Mouse (Mus musculus): ENCODE data around the gene Cdk14. TPM values are rescaled to one million over a fixed set of nuclear protein-coding genes. Genes with fewer than 3 reads are reported as not detected.

Cdk14 gene
- polyA plus RNA-seq, 1 experiment from 2014 or later: 47.3 TPM

GRCm38 (mm10) chr5:4955993-4956392, 464.1 kb downstream of the Cdk14 start:
- 85% methylated on average over 7 of the region's 7 CpGs for WGBS
- Histone ChIP-seq H3K4me2 (ENCODE audit: low read length) (no peak overlapping the region), H3K27me3 (replicated peaks; ENCODE audit: control insufficient read depth, insufficient read depth, low read length) (no peaks in the 10 kb centered on the region), H3K9ac (ENCODE audit: low read depth, low read length) (no peak overlapping the region), H3K4me1 (ENCODE audit: control insufficient read depth, insufficient read depth, low read depth, low read length) (no peaks in the 10 kb centered on the region), H3K27ac (ENCODE audit: low read depth, low read length) (no peak overlapping the region), H3K9me3 (ENCODE audit: control insufficient read depth, low read length) (no peaks in the 10 kb centered on the region), H3K36me3 (ENCODE audit: control insufficient read depth, insufficient read depth, low read length) (no peaks in the 10 kb centered on the region), H3K4me3 (ENCODE audit: low read length) (no peak overlapping the region)
- ATAC-seq: no peak

- no peak overlapping the region for H3K4me3 ChIP-seq (ENCODE audit: low read length)
- H3K9me3 ChIP-seq (ENCODE audit: control insufficient read depth, low read length): no peaks in the 10 kb centered on the region
- no peak overlapping the region for H3K9ac ChIP-seq (ENCODE audit: low read depth, low read length)
- no peak overlapping the region for H3K27ac ChIP-seq (ENCODE audit: low read depth, low read length)
- H3K36me3 ChIP-seq (ENCODE audit: control insufficient read depth, insufficient read depth, low read length): no peaks in the 10 kb centered on the region
- no peaks in the 10 kb centered on the region for H3K4me1 ChIP-seq (ENCODE audit: control insufficient read depth, insufficient read depth, low read depth, low read length)
- ATAC-seq: no peak
- WGBS: 75% methylated on average over 2 of the region's 2 CpGs
- no peak overlapping the region for H3K4me2 ChIP-seq (ENCODE audit: low read length)
- H3K27me3 ChIP-seq (replicated peaks; ENCODE audit: control insufficient read depth, insufficient read depth, low read length): no peaks in the 10 kb centered on the region
These were observed 464.7 kb downstream of the Cdk14 start for GRCm38 (mm10) chr5:4955392-4955791.

GRCm38 (mm10) chr5:4949433-4949832, 470.7 kb downstream of the Cdk14 start:
- no peaks in the 10 kb centered on the region for H3K36me3 ChIP-seq (ENCODE audit: control insufficient read depth, insufficient read depth, low read length)
- H3K9ac ChIP-seq (ENCODE audit: low read depth, low read length): no peak overlapping the region
- no peak for ATAC-seq
- H3K4me2 ChIP-seq (ENCODE audit: low read length): no peak overlapping the region
- H3K4me3 ChIP-seq (ENCODE audit: low read length): no peak overlapping the region
- 77% methylated on average over 7 of the region's 7 CpGs for whole genome bisulfite sequencing
- H3K4me1 ChIP-seq (ENCODE audit: control insufficient read depth, insufficient read depth, low read depth, low read length): no peaks in the 10 kb centered on the region
- H3K27ac ChIP-seq (ENCODE audit: low read depth, low read length): no peak overlapping the region
- no peaks in the 10 kb centered on the region for H3K9me3 ChIP-seq (ENCODE audit: control insufficient read depth, low read length)
- no peaks in the 10 kb centered on the region for H3K27me3 ChIP-seq (replicated peaks; ENCODE audit: control insufficient read depth, insufficient read depth, low read length)

GRCm38 (mm10) chr5:4948090-4948954, 471.8 kb downstream of the Cdk14 start:
- Histone ChIP-seq H3K9ac (ENCODE audit: low read depth, low read length) (no peak overlapping the region), H3K27ac (ENCODE audit: low read depth, low read length) (no peak overlapping the region), H3K4me3 (ENCODE audit: low read length) (no peak overlapping the region), H3K36me3 (ENCODE audit: control insufficient read depth, insufficient read depth, low read length) (no peaks in the 10 kb centered on the region), H3K4me2 (ENCODE audit: low read length) (no peak overlapping the region), H3K4me1 (ENCODE audit: control insufficient read depth, insufficient read depth, low read depth, low read length) (no peaks in the 10 kb centered on the region), H3K27me3 (replicated peaks; ENCODE audit: control insufficient read depth, insufficient read depth, low read length) (no peaks in the 10 kb centered on the region), H3K9me3 (ENCODE audit: control insufficient read depth, low read length) (no peaks in the 10 kb centered on the region)
- 47% methylated on average over 3 of the region's 3 CpGs for WGBS
- ATAC-seq: peak; percentile 70

GRCm38 (mm10) chr5:4935131-4935530, 485.0 kb downstream of the Cdk14 start:
- no peak for ATAC-seq
- no peak overlapping the region for H3K27ac ChIP-seq (ENCODE audit: low read depth, low read length)
- H3K4me3 ChIP-seq (ENCODE audit: low read length): no peak overlapping the region
- H3K27me3 ChIP-seq (replicated peaks; ENCODE audit: control insufficient read depth, insufficient read depth, low read length): no peaks in the 10 kb centered on the region
- H3K4me1 ChIP-seq (ENCODE audit: control insufficient read depth, insufficient read depth, low read depth, low read length): no peaks in the 10 kb centered on the region
- no peak overlapping the region for H3K4me2 ChIP-seq (ENCODE audit: low read length)
- 41% methylated on average over 1 of the region's 1 CpGs for WGBS
- no peak overlapping the region for H3K9ac ChIP-seq (ENCODE audit: low read depth, low read length)
- H3K9me3 ChIP-seq (ENCODE audit: control insufficient read depth, low read length): no peaks in the 10 kb centered on the region
- H3K36me3 ChIP-seq (ENCODE audit: control insufficient read depth, insufficient read depth, low read length): no peaks in the 10 kb centered on the region

- no peaks in the 10 kb centered on the region for H3K36me3 ChIP-seq (ENCODE audit: control insufficient read depth, insufficient read depth, low read length)
- H3K27ac ChIP-seq (ENCODE audit: low read depth, low read length): no peak overlapping the region
- H3K4me1 ChIP-seq (ENCODE audit: control insufficient read depth, insufficient read depth, low read depth, low read length): no peaks in the 10 kb centered on the region
- H3K9me3 ChIP-seq (ENCODE audit: control insufficient read depth, low read length): no peaks in the 10 kb centered on the region
- 83% methylated on average over 6 of the region's 6 CpGs for WGBS
- 0 out of 2 replicates have a peak, but pooled peaks have one; percentile 30 for ATAC-seq
- H3K9ac ChIP-seq (ENCODE audit: low read depth, low read length): no peak overlapping the region
- no peak overlapping the region for H3K4me2 ChIP-seq (ENCODE audit: low read length)
- no peaks in the 10 kb centered on the region for H3K27me3 ChIP-seq (replicated peaks; ENCODE audit: control insufficient read depth, insufficient read depth, low read length)
- H3K4me3 ChIP-seq (ENCODE audit: low read length): no peak overlapping the region
These were observed 485.6 kb downstream of the Cdk14 start for GRCm38 (mm10) chr5:4934491-4934890.

- Histone ChIP-seq H3K9me3 (ENCODE audit: control insufficient read depth, low read length) (no peaks in the 10 kb centered on the region), H3K4me3 (ENCODE audit: low read length) (no peak overlapping the region), H3K9ac (ENCODE audit: low read depth, low read length) (no peak overlapping the region), H3K4me1 (ENCODE audit: control insufficient read depth, insufficient read depth, low read depth, low read length) (no peaks in the 10 kb centered on the region), H3K4me2 (ENCODE audit: low read length) (no peak overlapping the region), H3K36me3 (ENCODE audit: control insufficient read depth, insufficient read depth, low read length) (no peaks in the 10 kb centered on the region), H3K27me3 (replicated peaks; ENCODE audit: control insufficient read depth, insufficient read depth, low read length) (no peaks in the 10 kb centered on the region), H3K27ac (ENCODE audit: low read depth, low read length) (no peak overlapping the region)
- no peak for ATAC-seq
- WGBS: 81% methylated on average over 8 of the region's 8 CpGs
These were observed 488.5 kb downstream of the Cdk14 start for GRCm38 (mm10) chr5:4931539-4932143.

- no peak for ATAC-seq
- 55% methylated on average over 3 of the region's 3 CpGs for WGBS
These were observed 490.5 kb downstream of the Cdk14 start for GRCm38 (mm10) chr5:4929628-4930027.

GRCm38 (mm10) chr5:4924866-4925265, 495.2 kb downstream of the Cdk14 start:
- Histone ChIP-seq H3K27ac (ENCODE audit: low read depth, low read length) (no peak overlapping the region), H3K9me3 (ENCODE audit: control insufficient read depth, low read length) (no peaks in the 10 kb centered on the region), H3K4me2 (ENCODE audit: low read length) (no peak overlapping the region), H3K4me1 (ENCODE audit: control insufficient read depth, insufficient read depth, low read depth, low read length) (no peaks in the 10 kb centered on the region), H3K27me3 (replicated peaks; ENCODE audit: control insufficient read depth, insufficient read depth, low read length) (no peaks in the 10 kb centered on the region), H3K9ac (ENCODE audit: low read depth, low read length) (no peak overlapping the region), H3K4me3 (ENCODE audit: low read length) (no peak overlapping the region), H3K36me3 (ENCODE audit: control insufficient read depth, insufficient read depth, low read length) (no peaks in the 10 kb centered on the region)
- ATAC-seq: no peak
- 87% methylated on average over 6 of the region's 6 CpGs for WGBS

More at GRCm38 (mm10) chr5:4929628-4930027, 490.5 kb downstream of the Cdk14 start:
- Histone ChIP-seq H3K27ac (ENCODE audit: low read depth, low read length) (no peak overlapping the region), H3K9ac (ENCODE audit: low read depth, low read length) (no peak overlapping the region), H3K36me3 (ENCODE audit: control insufficient read depth, insufficient read depth, low read length) (no peaks in the 10 kb centered on the region), H3K4me3 (ENCODE audit: low read length) (no peak overlapping the region), H3K9me3 (ENCODE audit: control insufficient read depth, low read length) (no peaks in the 10 kb centered on the region), H3K4me2 (ENCODE audit: low read length) (no peak overlapping the region), H3K4me1 (ENCODE audit: control insufficient read depth, insufficient read depth, low read depth, low read length) (no peaks in the 10 kb centered on the region), H3K27me3 (replicated peaks; ENCODE audit: control insufficient read depth, insufficient read depth, low read length) (no peaks in the 10 kb centered on the region)
